Mouse (Mus musculus) central nervous system, embryonic 14 days (tissue): ENCODE results near the gene Olfr819. TPM values are rescaled to one million over a fixed set of nuclear protein-coding genes. Genes with fewer than 3 reads are reported as not detected.

Source experiments
- polyA plus RNA-seq: library from polyadenylated mRNA; depleted of rRNA; stranded (reverse); fragments of >200 nt; gene quantifications from 2 replicates; pipeline ENCODE4 v1.2.3, GENCODE M21; 2012; rRNA removed

Olfr819 gene
- polyA plus RNA-seq, result not detected in 2 replicates

DNA sequence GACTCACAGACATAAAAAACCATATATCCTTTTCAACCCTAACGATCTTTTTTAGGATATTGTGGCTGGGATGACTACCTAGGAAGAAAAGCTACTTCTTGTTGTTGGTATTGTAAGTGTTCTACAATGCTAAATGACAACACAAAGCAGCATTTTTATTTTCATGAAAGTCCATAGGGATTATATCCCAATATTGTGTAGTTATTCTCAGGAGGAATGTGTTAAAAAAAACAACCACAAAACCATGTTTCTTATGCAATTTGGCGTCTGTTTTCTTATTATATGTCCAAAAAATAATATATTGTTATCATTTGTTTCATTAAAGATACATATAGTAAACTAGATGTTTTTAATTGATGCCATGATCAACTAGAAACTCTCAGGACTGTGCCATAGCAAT, at the start of gene Olfr819:
TSS of gene Olfr819 (minus strand) at position 101 of the 400 bp plus-strand sequence.

DNA sequence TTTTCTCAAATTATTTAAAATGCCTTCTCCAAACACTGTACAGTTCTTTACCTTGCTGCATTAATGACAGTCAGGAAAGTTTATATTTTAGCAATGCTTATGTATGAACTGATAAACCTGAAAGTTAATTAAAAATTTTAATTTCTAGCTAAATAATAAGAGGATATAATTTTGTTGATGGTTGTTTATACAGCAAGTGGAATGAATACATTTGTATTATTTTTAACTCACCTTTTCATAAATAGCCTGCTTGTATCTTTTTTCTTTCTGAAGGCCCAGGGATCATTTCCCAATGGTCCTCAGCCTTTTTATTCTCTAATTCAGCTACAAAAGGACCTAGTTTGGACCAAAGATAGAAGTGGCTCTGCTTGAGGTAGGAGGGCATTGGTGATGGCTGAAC, 45.3 kb upstream of the Olfr819 start, which contains the start of gene Olfr820:
TSS of gene Olfr820 (plus strand) at position 301 of the 400 bp plus-strand sequence.

DNA sequence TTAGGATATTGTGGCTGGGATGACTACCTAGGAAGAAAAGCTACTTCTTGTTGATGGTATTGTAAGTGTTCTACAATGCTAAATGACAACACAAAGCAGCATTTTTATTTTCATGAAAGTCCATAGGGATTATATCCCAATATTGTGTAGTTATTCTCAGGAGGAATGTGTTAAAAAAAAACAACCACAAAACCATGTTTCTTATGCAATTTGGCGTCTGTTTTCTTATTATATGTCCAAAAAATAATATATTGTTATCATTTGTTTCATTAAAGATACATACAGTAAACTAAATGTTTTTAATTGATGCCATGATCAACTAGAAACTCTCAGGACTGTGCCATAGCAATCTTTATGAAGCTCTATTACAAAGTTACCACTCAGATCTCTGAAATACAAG, 17.9 kb upstream of the Olfr819 start, which contains the start of gene Gm10310:
TSS of gene Gm10310 (minus strand) at position 101 of the 400 bp plus-strand sequence.

DNA sequence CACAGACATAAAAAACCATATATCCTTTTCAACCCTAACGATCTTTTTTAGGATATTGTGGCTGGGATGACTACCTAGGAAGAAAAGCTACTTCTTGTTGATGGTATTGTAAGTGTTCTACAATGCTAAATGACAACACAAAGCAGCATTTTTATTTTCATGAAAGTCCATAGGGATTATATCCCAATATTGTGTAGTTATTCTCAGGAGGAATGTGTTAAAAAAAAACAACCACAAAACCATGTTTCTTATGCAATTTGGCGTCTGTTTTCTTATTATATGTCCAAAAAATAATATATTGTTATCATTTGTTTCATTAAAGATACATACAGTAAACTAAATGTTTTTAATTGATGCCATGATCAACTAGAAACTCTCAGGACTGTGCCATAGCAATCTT, 9.0 kb upstream of the Olfr819 start, which contains the start of gene Olfr247:
TSS of gene Olfr247 (minus strand) at position 101 of the 400 bp plus-strand sequence.

DNA sequence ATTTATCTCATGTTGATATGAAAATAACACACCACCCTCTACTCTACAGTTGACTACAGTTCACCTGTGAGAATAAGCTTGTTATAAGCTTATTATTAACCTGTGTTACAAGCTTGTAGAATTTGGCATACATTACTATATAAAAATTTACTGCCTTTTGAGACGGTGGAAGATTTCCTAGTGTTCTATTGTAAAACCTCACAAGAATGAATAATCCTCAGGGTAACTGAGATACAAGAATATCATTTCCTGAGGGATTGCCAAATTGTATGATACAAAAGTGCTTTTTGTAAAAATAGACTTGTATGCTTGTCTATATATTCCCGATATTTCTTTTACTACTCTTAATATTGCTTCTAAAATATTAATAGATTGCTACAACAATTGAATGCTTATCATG, 18.1 kb downstream of the Olfr819 start, which contains the start of gene Olfr818:
TSS of gene Olfr818 (minus strand) at position 101 of the 400 bp plus-strand sequence.

DNA sequence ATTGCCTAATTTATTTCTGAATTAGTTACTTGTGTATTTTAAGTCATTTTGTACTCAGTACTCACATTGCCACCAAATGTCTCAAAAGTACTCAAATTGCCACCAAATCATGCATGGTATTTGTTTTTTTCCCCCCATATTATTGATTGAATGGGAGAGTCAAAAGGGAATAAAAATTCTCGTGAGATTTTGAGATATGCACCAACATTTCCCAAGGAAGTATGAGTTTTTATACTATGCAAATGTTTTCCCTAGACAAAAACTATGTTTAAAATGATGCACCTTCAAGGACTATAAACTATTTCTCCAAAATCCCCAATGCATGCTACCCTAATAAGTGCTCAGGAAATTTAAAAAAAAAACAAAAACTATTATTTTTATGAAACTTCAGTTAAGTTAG, 51.6 kb downstream of the Olfr819 start, which contains the start of gene Olfr816:
TSS of gene Olfr816 (minus strand) at position 101 of the 400 bp plus-strand sequence.

Other genes starting within 250 kb of the Olfr819 start
- gene Olfr805, start 237.9 kb downstream of the Olfr819 start, polyA plus RNA-seq, result not detected in 2 replicates
- gene Olfr806, start 225.3 kb downstream of the Olfr819 start, polyA plus RNA-seq, result not detected in 2 replicates
- gene Olfr807, start 209.5 kb downstream of the Olfr819 start, polyA plus RNA-seq, result not detected in 2 replicates
- not detected in 2 replicates for gene Olfr808, start 201.8 kb downstream of the Olfr819 start, polyA plus RNA-seq
- gene Olfr809, start 192.6 kb downstream of the Olfr819 start, polyA plus RNA-seq, result not detected in 2 replicates
- not detected in 2 replicates for gene Olfr810, start 172.3 kb downstream of the Olfr819 start, polyA plus RNA-seq
- not detected in 2 replicates for gene Olfr811, start 162.9 kb downstream of the Olfr819 start, polyA plus RNA-seq
- not detected in 2 replicates for gene Olfr812, start 121.2 kb downstream of the Olfr819 start, polyA plus RNA-seq
- not detected in 2 replicates for gene Olfr813, start 111.9 kb downstream of the Olfr819 start, polyA plus RNA-seq
- gene Olfr814, start 87.4 kb downstream of the Olfr819 start, polyA plus RNA-seq, result not detected in 2 replicates
- not detected in 2 replicates for gene Olfr815, start 61.4 kb downstream of the Olfr819 start, polyA plus RNA-seq
- not detected in 2 replicates for gene Olfr816, start 51.7 kb downstream of the Olfr819 start, polyA plus RNA-seq
- gene Olfr818, start 18.2 kb downstream of the Olfr819 start, polyA plus RNA-seq, result not detected in 2 replicates
- not detected in 2 replicates for gene Olfr247, start 8.9 kb upstream of the Olfr819 start, polyA plus RNA-seq
- not detected in 2 replicates for gene Gm10310, start 17.8 kb upstream of the Olfr819 start, polyA plus RNA-seq
- gene Olfr820, start 45.4 kb upstream of the Olfr819 start, polyA plus RNA-seq, result not detected in 2 replicates
- not detected in 2 replicates for gene Olfr821, start 63.1 kb upstream of the Olfr819 start, polyA plus RNA-seq
- gene Olfr822, start 103.9 kb upstream of the Olfr819 start, polyA plus RNA-seq, result not detected in 2 replicates
- not detected in 2 replicates for gene Olfr823, start 148.1 kb upstream of the Olfr819 start, polyA plus RNA-seq
- gene Olfr824, start 162.7 kb upstream of the Olfr819 start, polyA plus RNA-seq, result not detected in 2 replicates
- not detected in 2 replicates for gene Olfr825, start 199.5 kb upstream of the Olfr819 start, polyA plus RNA-seq
- gene Olfr826, start 216.9 kb upstream of the Olfr819 start, polyA plus RNA-seq, result not detected in 2 replicates
- gene Olfr827, start 247.1 kb upstream of the Olfr819 start, polyA plus RNA-seq, result not detected in 2 replicates